Mouse (Mus musculus): Measurements from ENCODE around the gene Olfr1180. TPM values are rescaled to one million over a fixed set of nuclear protein-coding genes. Genes with fewer than 3 reads are reported as not detected.
"Not testable (repeated sequence)": the region's sequence is repeated elsewhere in the genome, so short reads cannot be mapped to it uniquely, and the experiment has no call there.

The Olfr1180 gene
- polyA plus RNA-seq (2015; fragmentation: Nextera tagmentation; extraction: Ambion mirVana), result not detected in 2 replicates

DNA sequence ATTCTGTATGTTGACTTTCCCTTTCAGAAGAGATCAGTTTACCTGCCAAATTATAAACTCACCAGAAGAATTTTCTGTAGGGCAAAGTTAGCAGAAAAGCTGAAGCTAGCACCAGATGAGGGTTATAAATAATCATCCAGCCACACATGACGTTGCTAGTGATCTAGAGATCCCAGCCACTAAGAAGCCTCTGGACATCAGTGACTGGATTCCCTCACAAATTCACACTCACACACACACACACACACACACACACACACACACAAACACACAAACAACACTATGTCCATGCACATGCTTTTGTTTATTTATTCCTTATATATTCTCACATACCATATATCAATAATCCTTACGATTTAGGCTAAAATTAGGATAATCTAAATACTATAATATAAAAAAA is at the start of gene Olfr1180:
TSS of gene Olfr1180 (minus strand) at position 101 of the 400 bp plus-strand sequence.
- Histone ChIP-seq H3K27ac (ENCODE audit: low read length) (no peak within 1 kb of the TSS), H3K9ac (ENCODE audit: low read length) (no peak within 1 kb of the TSS), H3K4me1 (ENCODE audit: control insufficient read depth, insufficient read depth, low read length) (no peaks in the 10 kb centered on the region), H3K9me3 (replicated peaks; ENCODE audit: control insufficient read depth, low read length) (no peaks in the 10 kb centered on the region), H3K36me3 (ENCODE audit: control insufficient read depth, insufficient read depth) (no peaks in the 10 kb centered on the region), H3K4me3 (ENCODE audit: low read length) (no peak within 1 kb of the TSS), H3K27me3 (ENCODE audit: control insufficient read depth, insufficient read depth, low read length) (no peaks in the 10 kb centered on the region), H3K4me2 (ENCODE audit: low read depth, low read length) (no peak within 1 kb of the TSS)
- WGBS, result 56% methylated on average over 2 of the region's 2 CpGs
- ATAC-seq (replicated peaks; ENCODE audit: extremely low read depth, insufficient read depth, low FRiP score), result no peak

DNA sequence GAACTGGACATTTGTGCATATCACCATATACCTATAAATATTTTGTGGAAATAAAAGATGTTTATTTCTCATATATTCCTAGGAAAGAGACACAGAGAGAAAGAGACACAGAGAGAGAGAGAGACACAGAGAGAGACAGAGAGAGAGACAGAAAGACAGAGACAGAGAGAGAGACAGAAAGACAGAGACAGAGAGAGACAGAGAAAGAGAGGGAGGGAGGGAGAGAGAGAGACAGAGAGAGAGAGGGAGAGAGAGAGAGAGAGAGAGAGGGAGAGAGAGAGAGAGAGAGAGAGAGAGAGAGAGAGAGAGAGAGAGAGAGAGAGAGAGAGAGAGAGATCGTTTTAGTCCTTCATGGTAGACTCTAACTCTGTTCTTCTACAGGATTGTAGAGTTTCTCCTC is 35.6 kb upstream of the Olfr1180 start, which contains the start of gene Olfr1183:
TSS of gene Olfr1183 (plus strand) at position 301 of the 400 bp plus-strand sequence.
- not testable (repeated sequence) for H3K27me3 ChIP-seq (ENCODE audit: control insufficient read depth, insufficient read depth, low read length); H3K4me1 ChIP-seq (ENCODE audit: control insufficient read depth, insufficient read depth, low read length); ATAC-seq (replicated peaks; ENCODE audit: extremely low read depth, insufficient read depth, low FRiP score); H3K36me3 ChIP-seq (ENCODE audit: control insufficient read depth, insufficient read depth); H3K9me3 ChIP-seq (replicated peaks; ENCODE audit: control insufficient read depth, low read length); H3K4me2 ChIP-seq (ENCODE audit: low read depth, low read length); H3K9ac ChIP-seq (ENCODE audit: low read length); H3K4me3 ChIP-seq (ENCODE audit: low read length); H3K27ac ChIP-seq (ENCODE audit: low read length)
- 75% methylated on average over 1 of the region's 1 CpGs for WGBS

- Histone ChIP-seq H3K27ac (ENCODE audit: low read length) (no peak within 1 kb of the TSS), H3K4me1 (ENCODE audit: control insufficient read depth, insufficient read depth, low read length) (no peaks in the 10 kb centered on the region), H3K4me2 (ENCODE audit: low read depth, low read length) (no peak within 1 kb of the TSS), H3K4me3 (ENCODE audit: low read length) (no peak within 1 kb of the TSS), H3K36me3 (ENCODE audit: control insufficient read depth, insufficient read depth) (no peaks in the 10 kb centered on the region), H3K9me3 (replicated peaks; ENCODE audit: control insufficient read depth, low read length) (no peaks in the 10 kb centered on the region), H3K27me3 (ENCODE audit: control insufficient read depth, insufficient read depth, low read length) (no peaks in the 10 kb centered on the region), H3K9ac (ENCODE audit: low read length) (no peak within 1 kb of the TSS)
- no peak for ATAC-seq (replicated peaks; ENCODE audit: extremely low read depth, insufficient read depth, low FRiP score)
- WGBS, result 87% methylated on average over 1 of the region's 1 CpGs
These were observed 30.1 kb upstream of the Olfr1180 start, which contains the start of gene Gm13757 for GRCm38 (mm10) chr2:88449031-88449430. Gene Gm13757, minus strand, starts transcription at chr2:88449131.

GRCm38 (mm10) chr2:88426071-88426470 is 7.1 kb upstream of the Olfr1180 start, which contains the start of gene Olfr1181:
Gene Olfr1181, minus strand, starts transcription at chr2:88426171.
- Histone ChIP-seq H3K9me3 (replicated peaks; ENCODE audit: control insufficient read depth, low read length) (no peaks in the 10 kb centered on the region), H3K4me2 (ENCODE audit: low read depth, low read length) (no peak within 1 kb of the TSS), H3K9ac (ENCODE audit: low read length) (no peak within 1 kb of the TSS), H3K4me1 (ENCODE audit: control insufficient read depth, insufficient read depth, low read length) (no peaks in the 10 kb centered on the region), H3K27me3 (ENCODE audit: control insufficient read depth, insufficient read depth, low read length) (no peaks in the 10 kb centered on the region), H3K4me3 (ENCODE audit: low read length) (no peak within 1 kb of the TSS), H3K36me3 (ENCODE audit: control insufficient read depth, insufficient read depth) (no peaks in the 10 kb centered on the region), H3K27ac (ENCODE audit: low read length) (no peak within 1 kb of the TSS)
- 88% methylated on average over 1 of the region's 1 CpGs for WGBS
- no peak for ATAC-seq (replicated peaks; ENCODE audit: extremely low read depth, insufficient read depth, low FRiP score)

DNA sequence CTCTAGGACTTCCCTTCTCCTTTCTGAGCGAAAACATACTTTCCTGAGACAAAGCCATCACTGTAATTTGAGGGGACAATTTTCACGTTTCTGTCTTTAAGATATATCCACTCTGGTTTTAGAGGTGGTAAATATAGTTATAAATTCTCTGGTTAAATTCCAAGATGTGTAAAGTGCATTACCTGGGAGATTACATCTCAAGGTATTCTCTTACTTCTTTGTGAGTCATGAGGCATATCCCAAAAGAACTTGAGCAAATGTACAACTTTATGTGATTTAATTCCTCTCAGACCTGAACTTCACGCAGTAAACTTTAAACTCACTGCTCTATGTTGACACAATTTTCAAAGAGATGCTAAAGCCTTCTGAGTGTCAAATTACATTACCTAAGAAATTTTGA is 12.6 kb downstream of the Olfr1180 start, which contains the start of gene Olfr1179:
TSS of gene Olfr1179 (minus strand) at position 101 of the 400 bp plus-strand sequence.
- H3K4me2 ChIP-seq (ENCODE audit: low read depth, low read length), result no peak within 1 kb of the TSS
- WGBS, result 69% methylated on average over 3 of the region's 3 CpGs
- H3K36me3 ChIP-seq (ENCODE audit: control insufficient read depth, insufficient read depth), result no peaks in the 10 kb centered on the region
- no peak within 1 kb of the TSS for H3K9ac ChIP-seq (ENCODE audit: low read length)
- H3K4me3 ChIP-seq (ENCODE audit: low read length), result no peak within 1 kb of the TSS
- H3K27me3 ChIP-seq (ENCODE audit: control insufficient read depth, insufficient read depth, low read length), result no peaks in the 10 kb centered on the region
- no peak for ATAC-seq (replicated peaks; ENCODE audit: extremely low read depth, insufficient read depth, low FRiP score)
- H3K4me1 ChIP-seq (ENCODE audit: control insufficient read depth, insufficient read depth, low read length), result no peaks in the 10 kb centered on the region
- no peaks in the 10 kb centered on the region for H3K9me3 ChIP-seq (replicated peaks; ENCODE audit: control insufficient read depth, low read length)
- no peak within 1 kb of the TSS for H3K27ac ChIP-seq (ENCODE audit: low read length)

- Histone ChIP-seq H3K4me2 (ENCODE audit: low read depth, low read length) (no peak within 1 kb of the TSS), H3K9ac (ENCODE audit: low read length) (no peak within 1 kb of the TSS), H3K27me3 (ENCODE audit: control insufficient read depth, insufficient read depth, low read length) (no peaks in the 10 kb centered on the region), H3K9me3 (replicated peaks; ENCODE audit: control insufficient read depth, low read length) (no peaks in the 10 kb centered on the region), H3K27ac (ENCODE audit: low read length) (no peak within 1 kb of the TSS), H3K4me1 (ENCODE audit: control insufficient read depth, insufficient read depth, low read length) (no peaks in the 10 kb centered on the region), H3K36me3 (ENCODE audit: control insufficient read depth, insufficient read depth) (no peaks in the 10 kb centered on the region), H3K4me3 (ENCODE audit: low read length) (no peak within 1 kb of the TSS)
- no peak for ATAC-seq (replicated peaks; ENCODE audit: extremely low read depth, insufficient read depth, low FRiP score)
- 74% methylated on average over 1 of the region's 1 CpGs for WGBS
These were observed 32.2 kb downstream of the Olfr1180 start, which contains the start of gene Olfr1178 for GRCm38 (mm10) chr2:88386762-88387161. Gene Olfr1178, plus strand, starts transcription at chr2:88387062.

Other genes with a start within 250 kb of the Olfr1180 start
- gene Olfr1168, start 237.3 kb downstream of the Olfr1180 start, polyA plus RNA-seq (2015; fragmentation: Nextera tagmentation; extraction: Ambion mirVana), result not detected in 2 replicates
- gene Olfr1170, start 190.8 kb downstream of the Olfr1180 start, polyA plus RNA-seq (2015; fragmentation: Nextera tagmentation; extraction: Ambion mirVana), result not detected in 2 replicates
- 0.03 TPM in 1 of 2 replicates, not detected in the other for gene Olfr1173, start 139.3 kb downstream of the Olfr1180 start, polyA plus RNA-seq (2015; fragmentation: Nextera tagmentation; extraction: Ambion mirVana)
- not detected in 2 replicates for gene Olfr1174-ps, start 104.0 kb downstream of the Olfr1180 start, polyA plus RNA-seq (2015; fragmentation: Nextera tagmentation; extraction: Ambion mirVana)
- gene Olfr1175-ps, start 91.9 kb downstream of the Olfr1180 start, polyA plus RNA-seq (2015; fragmentation: Nextera tagmentation; extraction: Ambion mirVana), result not detected in 2 replicates
- not detected in 2 replicates for gene Olfr1176, start 82.4 kb downstream of the Olfr1180 start, polyA plus RNA-seq (2015; fragmentation: Nextera tagmentation; extraction: Ambion mirVana)
- not detected in 2 replicates for gene Olfr1177-ps, start 72.7 kb downstream of the Olfr1180 start, polyA plus RNA-seq (2015; fragmentation: Nextera tagmentation; extraction: Ambion mirVana)
- not detected in 2 replicates for gene Olfr1178, start 32.1 kb downstream of the Olfr1180 start, polyA plus RNA-seq (2015; fragmentation: Nextera tagmentation; extraction: Ambion mirVana)
- not detected in 2 replicates for gene Olfr1179, start 12.7 kb downstream of the Olfr1180 start, polyA plus RNA-seq (2015; fragmentation: Nextera tagmentation; extraction: Ambion mirVana)
- not detected in 2 replicates for gene Olfr1181, start 7.0 kb upstream of the Olfr1180 start, polyA plus RNA-seq (2015; fragmentation: Nextera tagmentation; extraction: Ambion mirVana)
- gene Gm13757, start 30.0 kb upstream of the Olfr1180 start, polyA plus RNA-seq (2015; fragmentation: Nextera tagmentation; extraction: Ambion mirVana), result not detected in 2 replicates
- not detected in 2 replicates for gene Olfr1183, start 35.7 kb upstream of the Olfr1180 start, polyA plus RNA-seq (2015; fragmentation: Nextera tagmentation; extraction: Ambion mirVana)
- not detected in 2 replicates for gene Olfr1184, start 64.4 kb upstream of the Olfr1180 start, polyA plus RNA-seq (2015; fragmentation: Nextera tagmentation; extraction: Ambion mirVana)
- not detected in 2 replicates for gene Olfr1185-ps1, start 74.2 kb upstream of the Olfr1180 start, polyA plus RNA-seq (2015; fragmentation: Nextera tagmentation; extraction: Ambion mirVana)
- gene Olfr1186, start 99.4 kb upstream of the Olfr1180 start, polyA plus RNA-seq (2015; fragmentation: Nextera tagmentation; extraction: Ambion mirVana), result not detected in 2 replicates
- not detected in 2 replicates for gene Olfr1188, start 137.8 kb upstream of the Olfr1180 start, polyA plus RNA-seq (2015; fragmentation: Nextera tagmentation; extraction: Ambion mirVana)
- gene Olfr1189, start 167.3 kb upstream of the Olfr1180 start, polyA plus RNA-seq (2015; fragmentation: Nextera tagmentation; extraction: Ambion mirVana), result not detected in 2 replicates
- gene Olfr1191-ps1, start 221.4 kb upstream of the Olfr1180 start, polyA plus RNA-seq (2015; fragmentation: Nextera tagmentation; extraction: Ambion mirVana), result not detected in 2 replicates
- gene Olfr1192-ps1, start 229.4 kb upstream of the Olfr1180 start, polyA plus RNA-seq (2015; fragmentation: Nextera tagmentation; extraction: Ambion mirVana), result not detected in 2 replicates

Data from heart, embryonic 16.5 days (tissue).